Mouse (Mus musculus) brain, embryonic 14.5 days (tissue): ENCODE measurements around the gene Nbeal2.

ENCODE experiments used
- CTCF ChIP-seq: fragments of 200-500 bp; IDR thresholded peaks from 2 replicates; pipeline ENCODE4 v1.5.1; 2012; ENCODE audit warnings: inconsistent platforms, mild to moderate bottlenecking, moderate library complexity, borderline replicate concordance; ENCODE audit not compliant: insufficient read depth, insufficient read length; ENCODE audit errors: extremely low read depth
- POLR2A ChIP-seq: fragments of 200-500 bp; IDR thresholded peaks from 2 replicates; pipeline ENCODE4 v1.6.1; 2012; ENCODE audit warnings: mild to moderate bottlenecking, inconsistent platforms, borderline replicate concordance; ENCODE audit not compliant: poor library complexity, insufficient read depth, insufficient read length, severe bottlenecking; ENCODE audit errors: extremely low read depth

- TF ChIP-seq CTCF (no peak), POLR2A (no peak)
These were observed 1.8 kb downstream of the Nbeal2 start for GRCm38 (mm10) chr9:110651931-110652722.
